Mouse (Mus musculus): ENCODE data around the gene Acyp1. TPM values are rescaled to one million over a fixed set of nuclear protein-coding genes. Genes with fewer than 3 reads are reported as not detected.

Acyp1 gene
- polyA plus RNA-seq, 1 experiment from 2014 or later, result 70.6 TPM

DNA sequence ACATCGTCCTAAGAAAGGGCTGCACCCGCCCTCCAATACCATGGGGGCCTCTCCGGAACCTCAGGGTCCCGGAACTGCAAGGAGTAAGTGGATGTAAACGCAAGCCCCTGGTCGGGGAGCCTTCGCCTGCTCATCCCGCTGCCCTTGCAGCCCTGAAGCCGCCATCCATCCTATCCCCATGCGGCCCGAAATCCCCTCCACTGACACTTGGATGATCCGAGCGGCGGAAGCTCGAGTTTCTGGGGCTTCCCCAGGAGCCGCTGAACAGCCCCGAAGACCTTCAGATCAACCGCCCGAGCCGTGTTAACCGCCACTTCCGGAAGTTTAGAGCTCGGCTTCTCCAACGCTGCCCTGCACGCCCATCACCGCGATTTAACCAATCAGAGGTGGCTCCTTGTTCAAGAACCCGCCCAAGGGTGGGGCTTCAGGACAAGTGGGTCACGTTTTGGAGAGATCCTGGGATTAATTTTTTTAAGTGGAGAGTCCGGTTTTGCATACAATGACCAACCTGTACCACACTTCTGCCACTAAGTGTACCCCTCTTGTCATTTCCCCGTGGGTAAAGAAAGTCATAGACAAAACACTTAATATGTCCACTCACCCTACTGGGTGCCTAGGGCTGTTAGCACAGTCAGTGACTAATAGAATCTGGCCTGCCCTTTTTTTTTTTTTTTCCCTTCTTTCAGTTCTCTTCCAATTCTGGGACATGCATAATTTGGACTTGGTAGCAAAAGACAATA lies 8.0 kb downstream of the Acyp1 start:
- peak overlapping the region; percentile 67 for H3K27ac ChIP-seq (ENCODE audit: low read depth, low read length)
- H3K4me3 ChIP-seq (ENCODE audit: low read depth, low read length), result peak overlapping the region; percentile 67
- under 1% methylated on average over 31 of the region's 31 CpGs for WGBS (ENCODE audit: insufficient replicate concordance)
- H3K9ac ChIP-seq (ENCODE audit: low read depth, low read length), result peak overlapping the region; percentile 84
- H3K4me1 ChIP-seq (ENCODE audit: control insufficient read depth, insufficient read depth, low read length), result no peaks in the 10 kb centered on the region
- peak; percentile 92 for ATAC-seq (replicated peaks; ENCODE audit: insufficient number of reproducible peaks, low FRiP score, low TSS enrichment)
- H3K9me3 ChIP-seq (replicated peaks; ENCODE audit: control insufficient read depth, low read length), result no peaks in the 10 kb centered on the region
- H3K36me3 ChIP-seq (ENCODE audit: control insufficient read depth, insufficient read depth, low read length), result no peaks in the 10 kb centered on the region
- no peaks in the 10 kb centered on the region for H3K27me3 ChIP-seq (ENCODE audit: control insufficient read depth, insufficient read depth, low read length)
- peak overlapping the region; percentile 88 for H3K4me2 ChIP-seq

DNA sequence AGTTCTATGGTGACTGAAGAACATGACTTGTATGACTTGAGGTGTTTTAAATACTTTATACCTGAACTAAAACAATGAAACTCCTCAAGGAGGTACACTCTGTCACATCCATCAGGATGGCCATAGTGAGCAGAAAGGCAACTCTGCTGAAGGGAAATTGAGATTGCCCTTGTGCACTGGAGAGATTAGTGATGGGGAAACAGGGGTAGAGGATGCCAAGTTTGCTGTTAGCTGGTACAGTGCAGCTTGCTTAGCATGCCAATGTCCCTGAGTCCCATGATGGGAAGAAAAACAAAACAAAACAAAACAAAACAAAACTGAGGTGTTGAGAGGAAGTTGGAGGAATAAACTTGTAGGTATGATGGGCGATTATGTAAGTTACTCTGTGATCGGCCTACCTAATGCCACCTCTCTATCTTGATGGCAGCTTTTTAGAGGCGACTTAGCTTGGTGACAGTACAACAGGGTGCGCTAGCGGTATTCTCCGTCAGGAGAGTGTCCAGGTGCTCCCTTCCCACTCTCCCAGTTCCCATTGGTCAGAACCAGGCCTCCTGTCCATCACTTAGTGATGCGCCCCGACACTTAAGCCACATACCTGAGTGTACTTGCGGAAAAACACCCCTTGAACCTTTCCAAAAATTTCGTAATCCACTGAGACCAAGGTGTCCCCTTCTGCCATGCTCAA lies 8.7 kb downstream of the Acyp1 start:
- peak overlapping the region; percentile 84 for H3K9ac ChIP-seq (ENCODE audit: low read depth, low read length)
- peak overlapping the region; percentile 67 for H3K4me3 ChIP-seq (ENCODE audit: low read depth, low read length)
- peak overlapping the region; percentile 67 for H3K27ac ChIP-seq (ENCODE audit: low read depth, low read length)
- no peaks in the 10 kb centered on the region for H3K9me3 ChIP-seq (replicated peaks; ENCODE audit: control insufficient read depth, low read length)
- ATAC-seq (replicated peaks; ENCODE audit: insufficient number of reproducible peaks, low FRiP score, low TSS enrichment), result 0 out of 2 replicates have a peak, but pooled peaks have one; percentile 7
- H3K4me1 ChIP-seq (ENCODE audit: control insufficient read depth, insufficient read depth, low read length), result no peaks in the 10 kb centered on the region
- H3K4me2 ChIP-seq, result peak overlapping the region; percentile 88
- no peaks in the 10 kb centered on the region for H3K36me3 ChIP-seq (ENCODE audit: control insufficient read depth, insufficient read depth, low read length)
- H3K27me3 ChIP-seq (ENCODE audit: control insufficient read depth, insufficient read depth, low read length), result no peaks in the 10 kb centered on the region
- 7% methylated on average over 10 of the region's 10 CpGs for WGBS (ENCODE audit: insufficient replicate concordance)

DNA sequence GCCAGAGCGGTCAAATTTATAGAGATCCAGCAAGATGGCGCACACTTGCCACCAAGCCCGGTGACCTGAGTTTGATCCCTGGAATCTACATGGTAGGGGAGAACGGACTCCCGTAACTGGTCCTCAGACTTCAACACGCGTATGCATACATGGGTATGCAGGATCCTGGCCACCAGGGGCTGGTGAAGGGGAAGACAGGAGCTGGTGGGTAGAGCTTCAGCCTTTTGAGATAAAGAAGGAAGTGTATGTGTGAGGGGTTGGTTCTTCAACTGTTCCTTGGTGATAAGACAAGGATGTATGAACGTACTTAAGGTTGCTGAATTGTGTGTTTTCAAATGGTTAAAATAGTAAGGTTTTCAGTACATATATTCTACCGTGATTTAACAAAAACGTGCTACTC lies 9.3 kb downstream of the Acyp1 start:
- Histone ChIP-seq H3K27me3 (ENCODE audit: control insufficient read depth, insufficient read depth, low read length) (no peaks in the 10 kb centered on the region), H3K4me1 (ENCODE audit: control insufficient read depth, insufficient read depth, low read length) (no peaks in the 10 kb centered on the region), H3K4me3 (ENCODE audit: low read depth, low read length) (no peak overlapping the region), H3K4me2 (no peak overlapping the region), H3K27ac (ENCODE audit: low read depth, low read length) (no peak overlapping the region), H3K9me3 (replicated peaks; ENCODE audit: control insufficient read depth, low read length) (no peaks in the 10 kb centered on the region), H3K36me3 (ENCODE audit: control insufficient read depth, insufficient read depth, low read length) (no peaks in the 10 kb centered on the region), H3K9ac (ENCODE audit: low read depth, low read length) (no peak overlapping the region)
- ATAC-seq (replicated peaks; ENCODE audit: insufficient number of reproducible peaks, low FRiP score, low TSS enrichment), result no peak
- 89% methylated on average over 10 of the region's 10 CpGs for WGBS (ENCODE audit: insufficient replicate concordance)

DNA sequence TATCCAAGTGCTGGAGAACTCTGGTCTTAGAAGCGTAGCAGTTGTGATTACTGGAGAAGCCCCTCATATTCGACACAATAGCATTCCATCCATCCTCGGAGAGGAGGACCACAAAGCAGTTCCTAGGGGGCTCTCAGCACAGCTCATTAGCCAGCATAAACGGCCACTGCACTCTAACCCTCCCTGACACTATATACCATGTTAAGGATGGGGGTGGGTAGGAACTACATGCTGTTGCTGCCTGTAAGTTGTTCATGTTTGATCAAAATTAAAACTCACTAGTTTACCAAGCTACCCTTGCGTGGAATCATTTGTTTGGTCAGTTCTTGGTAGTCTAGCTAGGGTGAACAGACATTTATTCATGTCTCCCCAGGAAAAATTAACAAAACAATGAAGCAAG lies 12.0 kb downstream of the Acyp1 start:
- WGBS (ENCODE audit: insufficient replicate concordance), result 79% methylated on average over 5 of the region's 5 CpGs
- no peak overlapping the region for H3K27ac ChIP-seq (ENCODE audit: low read depth, low read length)
- no peaks in the 10 kb centered on the region for H3K4me1 ChIP-seq (ENCODE audit: control insufficient read depth, insufficient read depth, low read length)
- H3K9me3 ChIP-seq (replicated peaks; ENCODE audit: control insufficient read depth, low read length), result no peaks in the 10 kb centered on the region
- H3K4me3 ChIP-seq (ENCODE audit: low read depth, low read length), result no peak overlapping the region
- no peak overlapping the region for H3K4me2 ChIP-seq
- no peaks in the 10 kb centered on the region for H3K36me3 ChIP-seq (ENCODE audit: control insufficient read depth, insufficient read depth, low read length)
- no peak for ATAC-seq (replicated peaks; ENCODE audit: insufficient number of reproducible peaks, low FRiP score, low TSS enrichment)
- no peak overlapping the region for H3K9ac ChIP-seq (ENCODE audit: low read depth, low read length)
- no peaks in the 10 kb centered on the region for H3K27me3 ChIP-seq (ENCODE audit: control insufficient read depth, insufficient read depth, low read length)

DNA sequence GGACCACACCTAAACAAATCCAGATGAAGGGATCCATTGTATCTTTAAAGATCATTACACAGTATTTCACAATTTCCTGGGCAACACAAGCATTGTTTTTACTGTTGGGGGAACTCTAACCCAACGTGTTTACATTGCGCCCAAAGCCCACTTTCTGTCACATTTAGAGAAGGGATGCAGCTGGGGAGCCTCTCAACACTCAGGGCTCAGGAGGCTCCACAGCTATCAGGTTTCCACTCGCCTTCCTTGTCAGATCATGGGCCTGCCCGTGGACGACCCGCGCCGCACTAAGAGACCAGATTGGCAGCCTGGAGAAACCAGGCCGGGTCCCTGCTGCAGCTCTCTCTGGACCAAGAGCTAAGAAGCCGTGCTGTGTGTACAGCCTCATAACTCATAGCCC lies 14.7 kb downstream of the Acyp1 start:
- 52% methylated on average over 10 of the region's 10 CpGs for WGBS (ENCODE audit: insufficient replicate concordance)
- no peak for ATAC-seq (replicated peaks; ENCODE audit: insufficient number of reproducible peaks, low FRiP score, low TSS enrichment)
- no peak overlapping the region for H3K4me2 ChIP-seq
- no peaks in the 10 kb centered on the region; the same call in 1 of the 2 replicates for H3K4me1 ChIP-seq (ENCODE audit: control insufficient read depth, insufficient read depth, low read length)
- H3K9me3 ChIP-seq (replicated peaks; ENCODE audit: control insufficient read depth, low read length), result no peaks in the 10 kb centered on the region
- no peak overlapping the region for H3K9ac ChIP-seq (ENCODE audit: low read depth, low read length)
- H3K27ac ChIP-seq (ENCODE audit: low read depth, low read length), result no peak overlapping the region
- no peaks in the 10 kb centered on the region for H3K36me3 ChIP-seq (ENCODE audit: control insufficient read depth, insufficient read depth, low read length)
- no peaks in the 10 kb centered on the region for H3K27me3 ChIP-seq (ENCODE audit: control insufficient read depth, insufficient read depth, low read length)
- no peak overlapping the region for H3K4me3 ChIP-seq (ENCODE audit: low read depth, low read length)

DNA sequence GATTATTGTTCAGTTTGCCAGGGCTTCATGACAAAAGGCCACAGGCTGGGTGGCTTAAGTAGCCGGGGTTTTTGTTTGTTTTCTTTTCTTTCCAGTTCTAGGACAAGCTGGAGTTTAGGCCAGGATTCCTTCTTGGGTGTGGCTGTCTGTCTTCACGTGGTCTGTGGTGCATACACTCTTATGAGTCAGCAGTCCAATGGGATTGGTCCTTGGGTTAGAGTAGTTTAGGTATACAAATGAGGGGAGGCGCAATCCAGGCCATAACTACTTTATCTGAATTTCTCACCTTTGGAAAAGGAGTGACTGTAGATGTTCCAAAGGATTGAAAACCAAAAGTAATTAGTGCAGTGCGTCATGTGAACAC lies 16.4 kb downstream of the Acyp1 start:
- H3K27me3 ChIP-seq (ENCODE audit: control insufficient read depth, insufficient read depth, low read length), result no peaks in the 10 kb centered on the region
- no peaks in the 10 kb centered on the region for H3K36me3 ChIP-seq (ENCODE audit: control insufficient read depth, insufficient read depth, low read length)
- ATAC-seq (replicated peaks; ENCODE audit: insufficient number of reproducible peaks, low FRiP score, low TSS enrichment), result no peak
- H3K4me3 ChIP-seq (ENCODE audit: low read depth, low read length), result no peak overlapping the region
- H3K9ac ChIP-seq (ENCODE audit: low read depth, low read length), result no peak overlapping the region
- 68% methylated on average over 4 of the region's 4 CpGs for WGBS (ENCODE audit: insufficient replicate concordance)
- no peaks in the 10 kb centered on the region; the same call in 1 of the 2 replicates for H3K4me1 ChIP-seq (ENCODE audit: control insufficient read depth, insufficient read depth, low read length)
- H3K27ac ChIP-seq (ENCODE audit: low read depth, low read length), result no peak overlapping the region
- no peaks in the 10 kb centered on the region for H3K9me3 ChIP-seq (replicated peaks; ENCODE audit: control insufficient read depth, low read length)
- H3K4me2 ChIP-seq, result no peak overlapping the region

DNA sequence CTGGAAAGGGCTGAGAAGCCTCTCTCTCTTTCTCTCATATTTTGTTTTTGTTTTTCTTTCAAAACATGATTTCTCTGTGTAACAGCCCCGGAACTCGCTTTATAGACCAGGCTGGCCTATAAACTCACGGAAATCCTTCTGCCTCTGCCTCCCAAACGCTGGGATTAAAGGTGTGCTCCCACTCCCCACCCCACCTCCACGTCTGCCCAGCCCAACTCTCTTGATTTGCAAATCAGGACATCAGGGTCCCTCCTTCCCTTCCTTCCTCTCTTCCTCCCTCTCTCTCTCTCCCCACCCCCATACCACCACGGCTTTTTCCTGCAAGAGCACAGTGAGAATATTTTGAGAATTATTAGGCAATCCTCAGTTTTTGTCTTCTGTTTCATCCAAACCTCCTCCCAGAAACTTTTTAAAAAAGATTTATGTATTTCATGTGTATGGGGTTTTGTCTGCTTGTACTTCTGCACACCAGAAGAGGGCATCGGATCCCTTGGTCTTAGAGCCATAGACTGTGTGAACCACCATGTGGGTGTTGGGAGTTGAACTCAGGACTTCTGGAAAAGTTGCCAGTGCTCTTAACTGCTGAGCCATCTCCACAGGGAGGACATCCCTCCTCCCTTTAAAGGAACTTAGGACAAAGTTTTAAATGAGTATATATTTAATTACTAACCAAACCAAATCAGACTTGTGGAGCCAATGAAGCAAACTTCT lies 17.0 kb downstream of the Acyp1 start:
- Histone ChIP-seq H3K4me1 (ENCODE audit: control insufficient read depth, insufficient read depth, low read length) (no peaks in the 10 kb centered on the region; the same call in 1 of the 2 replicates), H3K4me3 (ENCODE audit: low read depth, low read length) (no peak overlapping the region), H3K9ac (ENCODE audit: low read depth, low read length) (no peak overlapping the region), H3K9me3 (replicated peaks; ENCODE audit: control insufficient read depth, low read length) (no peaks in the 10 kb centered on the region), H3K36me3 (ENCODE audit: control insufficient read depth, insufficient read depth, low read length) (no peaks in the 10 kb centered on the region), H3K4me2 (no peak overlapping the region), H3K27ac (ENCODE audit: low read depth, low read length) (no peak overlapping the region), H3K27me3 (ENCODE audit: control insufficient read depth, insufficient read depth, low read length) (no peaks in the 10 kb centered on the region)
- no peak for ATAC-seq (replicated peaks; ENCODE audit: insufficient number of reproducible peaks, low FRiP score, low TSS enrichment)
- 74% methylated on average over 7 of the region's 7 CpGs for WGBS (ENCODE audit: insufficient replicate concordance)

DNA sequence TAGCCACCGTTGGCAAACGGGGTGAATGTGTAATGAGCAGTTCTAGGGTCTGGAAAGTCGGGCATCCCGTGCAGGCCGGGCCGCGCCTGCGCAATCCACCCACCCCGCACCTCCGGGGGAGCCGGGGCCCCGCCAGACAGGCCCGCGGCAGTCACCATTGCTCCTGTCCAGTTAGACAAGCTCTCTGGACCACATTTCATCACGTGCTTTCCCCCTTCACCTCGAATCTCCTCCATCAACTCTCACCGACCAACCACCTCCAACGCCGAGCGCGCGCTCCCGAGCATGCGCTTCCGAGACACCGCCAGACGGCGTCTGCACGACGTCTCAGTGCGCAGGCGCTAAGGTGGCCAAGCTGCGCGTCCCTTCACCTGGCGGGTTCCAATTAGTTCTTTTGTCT lies 17.9 kb downstream of the Acyp1 start, which contains the start of gene Mlh3:
Gene Mlh3 (minus strand): TSS at position 281 of the 400 bp plus-strand sequence.
- peak; percentile 83 for ATAC-seq (replicated peaks; ENCODE audit: insufficient number of reproducible peaks, low FRiP score, low TSS enrichment)
- Histone ChIP-seq H3K27ac (ENCODE audit: low read depth, low read length) (peak within 1 kb of the TSS; percentile 70), H3K4me1 (ENCODE audit: control insufficient read depth, insufficient read depth, low read length) (no peaks in the 10 kb centered on the region; the same call in 1 of the 2 replicates), H3K9ac (ENCODE audit: low read depth, low read length) (peak within 1 kb of the TSS; percentile 84), H3K4me3 (ENCODE audit: low read depth, low read length) (peak within 1 kb of the TSS; percentile 56), H3K4me2 (peak within 1 kb of the TSS; percentile 66), H3K36me3 (ENCODE audit: control insufficient read depth, insufficient read depth, low read length) (no peaks in the 10 kb centered on the region), H3K27me3 (ENCODE audit: control insufficient read depth, insufficient read depth, low read length) (no peaks in the 10 kb centered on the region), H3K9me3 (replicated peaks; ENCODE audit: control insufficient read depth, low read length) (no peaks in the 10 kb centered on the region)
- WGBS (ENCODE audit: insufficient replicate concordance), result under 1% methylated on average over 35 of the region's 35 CpGs

Data from heart, embryonic 11.5 days (tissue).